Mouse (Mus musculus) olfactory bulb, adult 2 months (tissue): Measurements from ENCODE around the gene Ctrb1.

Experiments used
- CTCF ChIP-seq: fragments of 200-500 bp; IDR thresholded peaks from 2 replicates; pipeline ENCODE4 v1.5.1; 2012; ENCODE audit warnings: low read depth, mild to moderate bottlenecking, low read length, moderate library complexity; ENCODE audit not compliant: insufficient read depth
- POLR2A ChIP-seq: fragments of 200-500 bp; IDR thresholded peaks from 2 replicates; pipeline ENCODE4 v1.6.1; 2012; ENCODE audit warnings: mild to moderate bottlenecking, low read depth, low read length, moderate library complexity; ENCODE audit not compliant: insufficient read depth

DNA sequence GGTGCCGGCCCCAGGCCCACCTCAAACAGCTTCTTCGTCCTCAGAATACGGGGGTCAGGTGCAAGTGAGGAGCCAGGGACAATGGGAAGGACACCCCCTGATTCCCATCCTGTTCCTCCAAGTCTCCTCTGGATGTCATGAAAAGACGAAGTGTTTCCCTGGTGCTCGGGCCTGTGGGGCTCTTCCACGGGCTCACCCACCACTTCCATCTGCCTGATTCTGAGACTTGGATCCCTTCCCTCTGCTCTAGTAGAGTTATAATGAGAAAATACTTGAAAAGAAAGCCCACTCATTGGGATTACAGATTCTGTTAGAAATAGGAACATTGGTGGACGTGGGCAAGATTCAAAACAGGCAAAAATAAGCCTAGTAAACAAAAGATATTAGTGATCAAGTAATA is 12.0 kb downstream of the Ctrb1 start:
- TF ChIP-seq CTCF (no peak), POLR2A (no peak)
